Mouse (Mus musculus) hindbrain, postnatal 0 days (tissue): ENCODE data around the gene Ppia. TPM values are rescaled to one million over a fixed set of nuclear protein-coding genes. Genes with fewer than 3 reads are reported as not detected.

Experiments
- ATAC-seq: fragments of 200-750 bp; cut with Nextera tagmentation; 2 replicates; pipeline ENCODE4 v1.8.0; 2017; ENCODE audit warnings: mild to moderate bottlenecking, moderate TSS enrichment, moderate library complexity
- DNase-seq: peaks from one replicate; pipeline ENCODE4 v3.0.0-alpha.2; 2015; ENCODE audit warnings: low spot score
- H3K27ac ChIP-seq: fragments of 300-500 bp; sonication (generic); 2 replicates; pipeline ENCODE4 v1.5.1; 2014; ENCODE audit warnings: mild to moderate bottlenecking
- H3K27me3 ChIP-seq: fragments of 300-500 bp; sonication (generic); 2 replicates; pipeline ENCODE4 v1.6.1; 2014; ENCODE audit warnings: low read length, mixed read lengths; ENCODE audit not compliant: insufficient read depth
- H3K36me3 ChIP-seq: fragments of 300-500 bp; sonication (generic); 2 replicates; pipeline ENCODE4 v1.6.1; 2014; ENCODE audit warnings: low read length, mixed read lengths; ENCODE audit not compliant: insufficient read depth
- H3K4me1 ChIP-seq: fragments of 300-500 bp; sonication (generic); 2 replicates; pipeline ENCODE4 v1.6.1; 2014; ENCODE audit warnings: antibody characterized with exemption, low read length, mixed read lengths; ENCODE audit not compliant: insufficient read depth
- H3K4me2 ChIP-seq: fragments of 300-500 bp; sonication (generic); 2 replicates; pipeline ENCODE4 v1.6.1; 2014; ENCODE audit warnings: low read depth, mild to moderate bottlenecking, low read length, moderate library complexity, mixed read lengths
- H3K4me3 ChIP-seq: fragments of 300-500 bp; sonication (generic); 2 replicates; pipeline ENCODE4 v1.5.1; 2014; ENCODE audit warnings: low read length
- H3K9ac ChIP-seq: fragments of 300-500 bp; sonication (generic); replicated peaks from 2 replicates; pipeline ENCODE4 v1.6.1; 2014; ENCODE audit warnings: mild to moderate bottlenecking, low read length, moderate library complexity, mixed read lengths
- H3K9me3 ChIP-seq: fragments of 300-500 bp; sonication (generic); 2 replicates; pipeline ENCODE4 v1.6.1; 2016; ENCODE audit warnings: low read length, mixed read lengths
- CTCF ChIP-seq: IDR thresholded peaks from 2 replicates; pipeline ENCODE4 v1.5.1; 2016; ENCODE audit warnings: antibody characterized with exemption, control low read depth, low read depth
- WGBS: fragments of 180-500 bp; shearing (Covaris S2); extraction: QIAGEN DNeasy Blood & Tissue Kit; methylation state at CpG from one replicate; pipeline ENCODE4 v1.1.7; 2014; 5-methylcytosine and 5-hydroxymethylcytosine counted together
- polyA plus RNA-seq: library from polyadenylated mRNA; unstranded; fragments of >200 nt; fragmentation: Nextera tagmentation; extraction: Ambion mirVana; gene quantifications from 2 replicates; pipeline ENCODE4 v1.2.1, GENCODE M21; 2015
- total RNA-seq: library from RNA; depleted of rRNA; stranded (reverse); fragments of >200 nt; gene quantifications from 2 replicates; pipeline ENCODE4 v1.2.3, GENCODE M21; 2014

The Ppia gene
- total and polyA plus RNA-seq, 2 experiments from 2014 or later, result 2,267 to 5,475 TPM

GRCm38 (mm10) chr11:6403830-6404405, 11.3 kb upstream of the Ppia start:
- Histone ChIP-seq H3K27ac (no peak overlapping the region), H3K9me3 (no peaks in the 10 kb centered on the region), H3K4me1 (peaks cover 5% of the 10 kb centered on the region; the same call in 1 of the 2 replicates), H3K4me2 (no peak overlapping the region), H3K27me3 (no peaks in the 10 kb centered on the region), H3K36me3 (peaks cover 65% of the 10 kb centered on the region), H3K9ac (no peak overlapping the region), H3K4me3 (no peak overlapping the region)
- DNase-seq (no peak), ATAC-seq (no peak)
- no peak for TF ChIP-seq CTCF
- 87% methylated on average over 5 of the region's 5 CpGs for WGBS

GRCm38 (mm10) chr11:6404699-6405566, 10.3 kb upstream of the Ppia start:
- Histone ChIP-seq H3K27me3 (no peaks in the 10 kb centered on the region), H3K4me3 (no peak overlapping the region), H3K4me1 (peaks cover 5% of the 10 kb centered on the region; the same call in 1 of the 2 replicates), H3K27ac (peak overlapping the region; percentile 74; the same call in 1 of the 2 replicates), H3K9ac (no peak overlapping the region), H3K4me2 (no peak overlapping the region), H3K9me3 (no peaks in the 10 kb centered on the region), H3K36me3 (peaks cover 55% of the 10 kb centered on the region)
- DNase-seq (peak; percentile 80), ATAC-seq (peak; percentile 56)
- TF ChIP-seq CTCF, result no peak
- WGBS, result 70% methylated on average over 9 of the region's 9 CpGs

DNA sequence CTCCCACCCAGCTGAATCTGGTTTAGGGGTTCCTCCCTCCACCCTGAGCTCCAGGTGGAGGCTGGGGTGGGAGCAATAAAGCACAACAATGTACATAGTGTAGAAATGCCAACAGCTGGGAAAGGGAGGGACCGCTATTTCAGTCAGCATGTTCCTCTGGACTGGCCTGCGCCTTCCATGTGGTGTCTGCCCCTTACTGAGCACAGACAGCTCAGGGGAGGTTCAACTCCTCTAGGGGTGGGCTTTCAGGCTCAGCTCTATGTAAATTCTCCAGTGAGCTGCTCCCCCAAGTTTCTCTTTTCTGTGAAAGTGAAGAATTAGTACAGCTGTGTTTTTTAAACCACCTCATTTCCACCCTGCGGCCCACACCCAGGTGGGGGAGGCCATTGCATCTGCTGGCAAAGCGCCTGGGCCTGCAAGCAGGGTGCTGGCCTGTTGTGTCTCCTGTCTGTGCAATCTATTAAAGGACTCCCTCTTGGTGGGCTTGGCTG, 9.6 kb upstream of the Ppia start:
- Histone ChIP-seq H3K36me3 (peaks cover 48% of the 10 kb centered on the region; the same call in 1 of the 2 replicates), H3K9me3 (no peaks in the 10 kb centered on the region), H3K9ac (0 out of 2 replicates have a peak overlapping the region, but pooled peaks have one; percentile 24), H3K4me3 (no peak overlapping the region), H3K4me2 (no peak overlapping the region), H3K4me1 (peaks cover 5% of the 10 kb centered on the region; the same call in 1 of the 2 replicates), H3K27me3 (no peaks in the 10 kb centered on the region), H3K27ac (peak overlapping the region; percentile 74)
- 0 out of 2 replicates have a peak, but pooled peaks have one; percentile 11 for ATAC-seq
- 68% methylated on average over 4 of the region's 4 CpGs for WGBS
- no peak for TF ChIP-seq CTCF
- DNase-seq, result no peak

GRCm38 (mm10) chr11:6406251-6407161, 8.7 kb upstream of the Ppia start:
- DNase-seq, result peak; percentile 52
- Histone ChIP-seq H3K4me3 (no peak overlapping the region), H3K27ac (peak overlapping the region; percentile 74), H3K4me2 (no peak overlapping the region), H3K27me3 (no peaks in the 10 kb centered on the region), H3K9ac (peak overlapping the region; percentile 24; the same call in 1 of the 2 replicates), H3K9me3 (no peaks in the 10 kb centered on the region), H3K36me3 (peaks cover 39% of the 10 kb centered on the region; the same call in 1 of the 2 replicates), H3K4me1 (peaks cover 5% of the 10 kb centered on the region; the same call in 1 of the 2 replicates)
- TF ChIP-seq CTCF, result no peak
- ATAC-seq, result peak; percentile 22
- 46% methylated on average over 14 of the region's 14 CpGs for WGBS

GRCm38 (mm10) chr11:6407162-6407621, 8.1 kb upstream of the Ppia start:
- H3K36me3 ChIP-seq, result peaks cover 32% of the 10 kb centered on the region; the same call in 1 of the 2 replicates
- ATAC-seq, result no peak
- H3K4me2 ChIP-seq, result no peak overlapping the region
- H3K27ac ChIP-seq, result peak overlapping the region; percentile 74; the same call in 1 of the 2 replicates
- no peak for TF ChIP-seq CTCF
- DNase-seq, result no peak
- peaks cover 5% of the 10 kb centered on the region; the same call in 1 of the 2 replicates for H3K4me1 ChIP-seq
- WGBS, result 84% methylated on average over 3 of the region's 3 CpGs
- no peak overlapping the region for H3K9ac ChIP-seq
- H3K9me3 ChIP-seq, result no peaks in the 10 kb centered on the region
- no peaks in the 10 kb centered on the region for H3K27me3 ChIP-seq
- no peak overlapping the region for H3K4me3 ChIP-seq
